Mouse (Mus musculus): Measurements from ENCODE around the gene Gm14744.

DNA sequence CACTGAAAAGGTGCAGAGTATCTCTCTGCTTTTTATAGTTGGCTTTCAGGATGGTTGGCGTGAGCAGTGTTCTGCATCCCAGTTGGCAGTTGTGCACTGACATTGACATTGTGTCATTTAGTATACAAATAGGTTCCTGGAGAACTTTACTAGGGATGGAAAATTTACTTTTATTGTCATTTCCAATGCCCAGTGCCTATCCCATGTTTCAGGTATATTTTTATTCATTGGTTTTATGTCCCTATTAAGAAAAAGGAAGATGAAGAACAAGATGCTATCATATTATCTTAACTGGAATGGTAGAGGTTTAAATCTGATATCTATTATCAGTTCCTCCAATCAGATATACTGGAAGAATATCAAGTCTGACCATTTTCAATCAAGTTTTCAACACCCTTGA lies 11.0 kb upstream of the Gm14744 start, which contains the start of gene Pbsn:
- no peak for TF ChIP-seq TCF12 (IDR thresholded peaks at IDR 0.05; ENCODE audit: low read depth, low read length)
- TF ChIP-seq EP300 (IDR thresholded peaks at IDR 0.05; ENCODE audit: low read depth in 1 of 2, low read length in 2 of 2) = no peak
- TF ChIP-seq CTCF (IDR thresholded peaks at IDR 0.05 in 2 of 3, conservative IDR thresholded peaks at IDR 0.05 in 1 of 3; ENCODE audit: control insufficient read depth in 1 of 3, insufficient read depth in 1 of 3, low read depth in 2 of 3, low read length in 3 of 3, poor library complexity in 1 of 3, severe bottlenecking in 1 of 3) = no peak
- TF ChIP-seq POLR2AphosphoS5 (IDR thresholded peaks at IDR 0.05; ENCODE audit: borderline replicate concordance, low read depth, low read length) = no peak
- no peak for TF ChIP-seq GABPA (IDR thresholded peaks at IDR 0.05; ENCODE audit: low read depth, low read length)
- no peak for TF ChIP-seq TBP (IDR thresholded peaks at IDR 0.05; ENCODE audit: low read depth, low read length)
- TF ChIP-seq JUND (IDR thresholded peaks at IDR 0.05; ENCODE audit: low read depth, low read length) = no peak
- no peak for TF ChIP-seq USF2 (IDR thresholded peaks at IDR 0.05; ENCODE audit: borderline replicate concordance in 1 of 2, insufficient read depth in 1 of 2, low read depth in 1 of 2, low read length in 2 of 2)
- no peak for TF ChIP-seq HCFC1 (IDR thresholded peaks at IDR 0.05; ENCODE audit: low read depth, low read length)
- TF ChIP-seq POLR2A (IDR thresholded peaks at IDR 0.05; ENCODE audit: control insufficient read depth in 1 of 2, insufficient read depth in 1 of 2, low read depth in 1 of 2, low read length in 2 of 2, poor library complexity in 1 of 2) = no peak
- TF ChIP-seq CHD2 (IDR thresholded peaks at IDR 0.05; ENCODE audit: low read length) = no peak
- TF ChIP-seq GATA1 (IDR thresholded peaks at IDR 0.05; ENCODE audit: low read depth, low read length) = no peak
- no peak for TF ChIP-seq NRF1 (IDR thresholded peaks at IDR 0.05; ENCODE audit: insufficient read depth, low read depth, low read length, poor library complexity, severe bottlenecking)
- no peak for TF ChIP-seq BHLHE40 (IDR thresholded peaks at IDR 0.05; ENCODE audit: borderline replicate concordance, low read depth, low read length)
